Mouse (Mus musculus) neural tube, embryonic 15.5 days (tissue): Measurements from ENCODE around the gene Pafah2. TPM values are rescaled to one million over a fixed set of nuclear protein-coding genes. Genes with fewer than 3 reads are reported as not detected.

Experiments
- ATAC-seq: fragments of 200-750 bp; cut with Nextera tagmentation; 2 replicates; pipeline ENCODE4 v1.8.0; 2017; ENCODE audit warnings: mild to moderate bottlenecking, moderate TSS enrichment, moderate library complexity; ENCODE audit not compliant: low FRiP score
- H3K27ac ChIP-seq: fragments of 300-500 bp; sonication (generic); replicated peaks from 2 replicates; pipeline ENCODE4 v1.5.1; 2015; ENCODE audit warnings: mild to moderate bottlenecking, inconsistent platforms
- H3K27me3 ChIP-seq: fragments of 300-500 bp; sonication (generic); replicated peaks from 2 replicates; pipeline ENCODE4 v1.6.1; 2015; ENCODE audit warnings: inconsistent platforms
- H3K36me3 ChIP-seq: fragments of 300-500 bp; sonication (generic); 2 replicates; pipeline ENCODE4 v1.6.1; 2015; ENCODE audit warnings: inconsistent platforms
- H3K4me1 ChIP-seq: fragments of 300-500 bp; sonication (generic); 2 replicates; pipeline ENCODE4 v1.6.1; 2015; ENCODE audit warnings: inconsistent platforms
- H3K4me2 ChIP-seq: fragments of 300-500 bp; sonication (generic); 2 replicates; pipeline ENCODE4 v1.6.1; 2015; ENCODE audit warnings: inconsistent platforms, mild to moderate bottlenecking, moderate library complexity
- H3K4me3 ChIP-seq: fragments of 300-500 bp; sonication (generic); replicated peaks from 2 replicates; pipeline ENCODE4 v1.5.1; 2015; ENCODE audit warnings: mild to moderate bottlenecking, inconsistent platforms
- H3K9ac ChIP-seq: fragments of 300-500 bp; sonication (generic); replicated peaks from 2 replicates; pipeline ENCODE4 v1.6.1; 2015; ENCODE audit warnings: mild to moderate bottlenecking, inconsistent platforms
- H3K9me3 ChIP-seq: fragments of 300-500 bp; sonication (generic); replicated peaks from 2 replicates; pipeline ENCODE4 v1.6.1; 2016; ENCODE audit warnings: inconsistent platforms
- WGBS: fragments of 180-500 bp; shearing (Covaris S2); methylation state at CpG from one replicate; pipeline ENCODE4 v1.1.7; 2015; ENCODE audit warnings: mixed read lengths; 5-methylcytosine and 5-hydroxymethylcytosine counted together
- polyA plus RNA-seq: library from polyadenylated mRNA; unstranded; fragments of >200 nt; fragmentation: Nextera tagmentation; extraction: Ambion mirVana; gene quantifications from 2 replicates; pipeline ENCODE4 v1.2.1, GENCODE M21; 2015

Pafah2 gene
- polyA plus RNA-seq, 1 experiment from 2014 or later: 7.5 TPM

DNA sequence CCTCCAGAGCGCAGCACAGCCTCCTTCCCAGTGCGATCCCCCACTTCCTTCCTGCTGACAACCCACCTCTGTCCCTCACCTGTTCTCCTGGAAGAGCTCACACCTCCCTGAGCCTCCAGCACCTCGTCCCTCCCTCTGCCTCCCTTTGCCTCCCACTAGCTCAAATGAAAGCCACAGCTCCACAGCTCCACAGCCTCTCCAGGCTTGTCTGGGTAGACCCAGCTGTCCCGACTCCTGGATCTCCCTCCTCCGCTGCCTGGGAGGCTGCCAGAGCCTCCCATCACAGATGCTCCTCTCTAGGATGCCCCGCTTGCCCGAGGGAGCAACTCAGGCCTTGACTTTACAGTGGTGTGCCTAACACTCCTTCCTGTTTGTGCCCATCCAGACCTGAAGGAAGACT is 29.0 kb downstream of the Pafah2 start:
- no peaks in the 10 kb centered on the region for H3K27me3 ChIP-seq
- no peak overlapping the region for H3K4me3 ChIP-seq
- peaks cover 6% of the 10 kb centered on the region for H3K4me1 ChIP-seq
- H3K36me3 ChIP-seq: no peaks in the 10 kb centered on the region; the same call in 1 of the 2 replicates
- no peak overlapping the region for H3K4me2 ChIP-seq
- no peak for ATAC-seq
- no peaks in the 10 kb centered on the region for H3K9me3 ChIP-seq
- no peak overlapping the region for H3K9ac ChIP-seq
- WGBS: 61% methylated on average over 7 of the region's 7 CpGs
- H3K27ac ChIP-seq: no peak overlapping the region

DNA sequence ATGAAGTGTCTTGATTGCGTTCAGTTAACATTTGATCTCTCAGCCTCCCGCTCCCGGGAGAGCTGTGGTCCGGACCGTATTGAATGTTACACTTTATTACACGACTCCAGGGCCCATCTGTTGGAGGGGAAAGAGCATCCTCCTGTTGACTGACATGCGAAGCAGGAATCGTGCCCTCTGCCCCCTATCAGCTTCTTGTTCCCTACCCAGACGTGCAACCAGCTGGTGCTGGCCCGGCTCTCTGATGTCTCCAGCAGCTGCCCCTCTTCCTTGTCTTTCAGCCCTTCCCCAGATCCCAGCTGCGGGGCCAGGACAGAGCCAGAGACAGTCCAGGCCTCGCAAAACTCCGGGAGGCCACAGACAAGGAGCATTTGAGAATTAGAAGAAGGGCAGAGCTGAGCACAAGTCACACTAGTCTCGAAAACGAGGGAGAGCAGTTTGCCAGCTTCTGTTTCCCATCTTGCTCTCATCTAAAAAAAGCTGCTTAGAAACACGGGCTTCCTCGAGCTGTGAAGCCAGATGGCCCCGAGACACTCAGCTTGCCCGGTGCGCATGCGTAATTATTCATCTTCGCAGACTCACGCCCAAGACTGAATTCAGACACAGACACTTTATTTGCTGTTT is 34.4 kb downstream of the Pafah2 start:
- Histone ChIP-seq H3K4me1 (peaks cover 23% of the 10 kb centered on the region), H3K4me2 (peak overlapping the region; percentile 45), H3K9me3 (no peaks in the 10 kb centered on the region), H3K27ac (peak overlapping the region; percentile 87), H3K9ac (peak overlapping the region; percentile 34), H3K4me3 (0 out of 2 replicates have a peak overlapping the region, but pooled peaks have one; percentile 4), H3K27me3 (no peaks in the 10 kb centered on the region), H3K36me3 (no peaks in the 10 kb centered on the region; the same call in 1 of the 2 replicates)
- 14% methylated on average over 23 of the region's 23 CpGs for WGBS
- peak; percentile 63 for ATAC-seq

DNA sequence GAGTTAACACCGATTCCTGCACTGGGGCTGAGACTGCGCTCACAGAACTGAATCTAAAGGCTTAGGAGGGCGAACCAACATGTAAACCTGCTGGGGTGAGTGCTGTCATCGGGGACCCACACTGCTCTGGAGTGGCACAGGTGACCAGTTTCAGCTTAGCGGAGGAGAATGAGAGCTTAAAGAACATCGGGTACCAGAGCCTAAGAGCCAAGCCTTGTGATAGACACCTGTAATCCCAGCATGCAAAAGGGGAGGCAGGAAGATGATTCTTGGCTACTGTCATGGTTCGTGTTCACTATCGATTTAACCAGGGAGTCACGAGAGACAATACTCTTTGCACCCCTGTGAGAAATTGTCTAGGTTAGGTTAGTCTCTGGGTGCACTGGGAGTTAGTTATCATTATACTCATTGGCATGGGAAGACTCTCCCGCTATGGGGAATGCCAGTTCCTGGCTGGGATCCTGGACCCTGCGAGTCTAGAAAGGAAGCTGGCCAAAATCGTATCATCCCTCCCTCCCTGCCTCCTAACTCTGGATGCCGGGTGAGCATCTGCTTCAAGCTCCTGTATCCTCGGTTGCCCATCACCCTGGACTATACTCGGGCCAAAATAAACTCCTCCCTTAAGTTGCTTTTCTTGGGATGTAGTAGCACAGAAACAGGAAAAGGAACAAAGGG is 36.7 kb downstream of the Pafah2 start:
- no peak overlapping the region for H3K4me2 ChIP-seq
- no peaks in the 10 kb centered on the region for H3K27me3 ChIP-seq
- WGBS: 73% methylated on average over 15 of the region's 15 CpGs
- no peaks in the 10 kb centered on the region for H3K9me3 ChIP-seq
- ATAC-seq: no peak
- no peak overlapping the region for H3K9ac ChIP-seq
- H3K4me3 ChIP-seq: no peak overlapping the region
- no peaks in the 10 kb centered on the region for H3K36me3 ChIP-seq
- H3K4me1 ChIP-seq: peaks cover 23% of the 10 kb centered on the region
- no peak overlapping the region for H3K27ac ChIP-seq

DNA sequence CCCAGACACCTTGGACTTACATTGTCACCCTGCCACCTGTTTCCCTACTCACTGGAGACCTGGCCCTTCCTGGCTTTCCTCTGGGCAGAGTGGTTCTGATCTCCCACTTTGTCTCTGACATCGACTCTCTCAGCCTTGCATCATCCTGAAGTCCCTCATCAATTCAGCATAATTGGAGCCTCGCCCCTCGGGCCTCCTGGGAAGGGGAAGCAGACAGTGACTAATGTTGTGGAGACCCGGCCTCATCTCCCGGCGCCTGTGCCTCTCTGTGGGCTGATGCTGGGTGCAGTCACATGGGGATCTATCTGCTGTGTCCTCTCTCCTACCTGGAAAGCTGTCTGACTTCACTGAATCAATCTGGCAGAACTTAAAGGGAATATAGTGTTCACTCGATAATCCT is 40.1 kb downstream of the Pafah2 start:
- H3K4me1 ChIP-seq: peaks cover 6% of the 10 kb centered on the region
- 21% methylated on average over 7 of the region's 7 CpGs for WGBS
- H3K4me3 ChIP-seq: no peak overlapping the region
- H3K9ac ChIP-seq: no peak overlapping the region
- H3K4me2 ChIP-seq: no peak overlapping the region
- H3K9me3 ChIP-seq: no peaks in the 10 kb centered on the region
- no peaks in the 10 kb centered on the region for H3K27me3 ChIP-seq
- H3K36me3 ChIP-seq: no peaks in the 10 kb centered on the region
- ATAC-seq: no peak
- no peak overlapping the region for H3K27ac ChIP-seq

DNA sequence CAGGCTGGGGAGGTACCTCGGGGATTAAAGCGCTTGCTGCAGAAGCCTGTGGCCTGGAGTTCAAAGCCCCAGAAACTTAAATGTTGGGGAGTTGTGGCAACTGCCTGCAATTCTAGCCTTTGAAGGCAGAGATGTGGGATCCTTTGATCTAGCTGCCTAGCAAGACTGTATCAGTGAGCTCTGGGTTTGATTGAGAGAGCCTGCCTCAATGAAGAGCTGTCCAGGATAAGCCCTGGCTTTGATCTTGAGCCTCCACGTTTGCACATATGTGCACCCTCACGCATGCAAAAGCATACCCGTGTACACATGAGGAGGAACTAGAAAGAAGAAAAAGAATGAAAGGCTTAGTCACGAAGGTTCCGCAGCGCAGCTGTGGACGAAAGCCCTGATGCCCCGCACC is 40.5 kb downstream of the Pafah2 start:
- no peak for ATAC-seq
- H3K9ac ChIP-seq: no peak overlapping the region
- peaks cover 7% of the 10 kb centered on the region; the same call in 1 of the 2 replicates for H3K4me1 ChIP-seq
- no peaks in the 10 kb centered on the region for H3K27me3 ChIP-seq
- H3K4me2 ChIP-seq: no peak overlapping the region
- H3K4me3 ChIP-seq: no peak overlapping the region
- H3K9me3 ChIP-seq: no peaks in the 10 kb centered on the region
- no peaks in the 10 kb centered on the region for H3K36me3 ChIP-seq
- H3K27ac ChIP-seq: no peak overlapping the region
- 67% methylated on average over 10 of the region's 10 CpGs for WGBS

DNA sequence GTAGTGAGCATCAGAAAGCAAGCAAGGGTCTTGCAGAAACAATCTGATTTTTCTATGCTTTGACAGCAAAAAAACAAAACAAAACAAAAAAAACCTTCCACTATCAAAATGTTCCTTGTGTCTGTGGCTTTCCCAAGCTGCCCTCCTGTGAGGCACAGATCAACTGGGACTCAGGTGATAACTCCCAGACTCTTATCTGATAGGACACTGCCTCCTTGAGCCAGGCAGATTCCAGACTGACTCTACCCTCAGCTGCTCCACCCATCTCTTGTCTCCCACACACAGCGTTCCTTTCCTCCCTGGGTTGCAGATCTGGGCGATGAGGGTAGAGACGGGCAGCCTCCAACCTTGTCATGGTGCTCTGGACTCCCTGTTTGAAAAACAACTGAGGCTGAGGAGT is 43.0 kb downstream of the Pafah2 start:
- Histone ChIP-seq H3K4me1 (0 out of 2 replicates have a peak, but pooled peaks cover 5% of the 10 kb centered on the region), H3K27me3 (no peaks in the 10 kb centered on the region), H3K4me3 (no peak overlapping the region), H3K36me3 (no peaks in the 10 kb centered on the region), H3K9ac (no peak overlapping the region), H3K27ac (no peak overlapping the region), H3K4me2 (no peak overlapping the region), H3K9me3 (no peaks in the 10 kb centered on the region)
- WGBS: 86% methylated on average over 3 of the region's 3 CpGs
- ATAC-seq: no peak

DNA sequence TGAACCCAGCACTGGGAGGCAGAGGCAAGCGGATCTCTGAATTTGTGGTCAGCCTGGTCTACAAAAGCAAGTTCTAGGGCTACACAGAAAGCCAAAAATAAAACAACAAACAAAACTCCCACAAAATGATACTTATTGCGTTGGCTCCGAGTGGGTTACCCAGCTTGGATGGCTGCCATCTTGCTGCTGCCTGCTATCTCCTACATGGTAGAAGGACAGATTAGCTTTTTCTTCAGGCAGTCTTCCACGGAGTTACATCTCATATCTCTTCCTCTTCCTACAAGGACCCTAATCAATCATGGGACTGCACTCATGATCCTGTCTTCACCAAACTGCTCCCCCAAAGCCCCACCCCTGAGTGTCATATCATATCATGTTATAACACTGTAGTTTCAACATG is 43.8 kb downstream of the Pafah2 start:
- Histone ChIP-seq H3K9ac (no peak overlapping the region), H3K27ac (no peak overlapping the region), H3K9me3 (no peaks in the 10 kb centered on the region), H3K4me1 (0 out of 2 replicates have a peak, but pooled peaks cover 8% of the 10 kb centered on the region), H3K27me3 (no peaks in the 10 kb centered on the region), H3K36me3 (no peaks in the 10 kb centered on the region), H3K4me2 (no peak overlapping the region), H3K4me3 (no peak overlapping the region)
- ATAC-seq: no peak
- 90% methylated on average over 4 of the region's 4 CpGs for WGBS

DNA sequence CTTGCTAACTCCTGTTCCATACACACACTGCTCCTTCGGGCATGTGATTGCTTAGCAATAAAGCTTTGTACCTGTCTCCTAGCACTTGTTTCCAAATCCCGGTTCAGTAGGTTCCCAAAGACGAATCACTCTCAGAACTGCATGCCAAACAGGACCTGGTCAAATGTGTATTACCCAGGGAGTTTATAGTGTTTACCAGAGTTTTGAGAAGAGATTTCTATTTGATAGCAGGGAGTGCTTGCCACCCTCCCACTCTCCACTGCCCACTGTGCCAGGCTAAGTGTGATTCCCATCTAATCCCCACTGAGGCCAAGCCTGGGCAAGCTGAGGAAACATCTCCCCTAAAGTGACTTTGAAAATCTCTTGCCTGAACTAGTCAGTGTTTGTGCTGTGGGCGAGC is 46.1 kb downstream of the Pafah2 start:
- no peak overlapping the region for H3K4me2 ChIP-seq

DNA sequence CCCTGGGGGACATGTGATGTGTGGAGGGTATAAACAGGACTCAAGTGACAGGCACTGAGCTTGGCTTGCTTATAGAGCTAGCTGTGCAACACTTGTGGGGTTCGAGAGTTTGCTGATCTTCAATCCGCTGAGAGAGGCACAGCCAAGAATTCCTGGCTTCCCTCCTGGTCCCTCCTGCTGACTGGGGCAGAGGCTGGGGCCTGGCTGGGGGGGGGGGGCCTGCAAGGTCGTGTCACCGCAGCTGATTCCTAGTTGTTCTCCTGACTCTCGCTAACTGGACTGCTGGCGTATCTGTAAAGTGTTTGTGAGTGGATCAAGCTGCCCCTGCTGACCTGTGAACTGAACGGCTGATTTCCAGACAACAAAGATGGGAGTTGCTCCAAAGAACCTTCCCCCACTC is 47.5 kb downstream of the Pafah2 start:
- H3K27ac ChIP-seq: no peak overlapping the region
- no peaks in the 10 kb centered on the region for H3K36me3 ChIP-seq
- peaks cover 21% of the 10 kb centered on the region for H3K4me1 ChIP-seq
- ATAC-seq: no peak
- H3K9me3 ChIP-seq: no peaks in the 10 kb centered on the region
- H3K4me2 ChIP-seq: no peak overlapping the region
- H3K27me3 ChIP-seq: no peaks in the 10 kb centered on the region
- H3K9ac ChIP-seq: no peak overlapping the region
- no peak overlapping the region for H3K4me3 ChIP-seq
- 55% methylated on average over 7 of the region's 7 CpGs for WGBS

More for the DNA sequence above, 46.1 kb downstream of the Pafah2 start:
- Histone ChIP-seq H3K4me1 (peaks cover 14% of the 10 kb centered on the region), H3K4me3 (no peak overlapping the region), H3K9ac (no peak overlapping the region), H3K9me3 (no peaks in the 10 kb centered on the region), H3K36me3 (no peaks in the 10 kb centered on the region), H3K27ac (no peak overlapping the region), H3K27me3 (no peaks in the 10 kb centered on the region)
- 88% methylated on average over 4 of the region's 4 CpGs for WGBS
- ATAC-seq: no peak

DNA sequence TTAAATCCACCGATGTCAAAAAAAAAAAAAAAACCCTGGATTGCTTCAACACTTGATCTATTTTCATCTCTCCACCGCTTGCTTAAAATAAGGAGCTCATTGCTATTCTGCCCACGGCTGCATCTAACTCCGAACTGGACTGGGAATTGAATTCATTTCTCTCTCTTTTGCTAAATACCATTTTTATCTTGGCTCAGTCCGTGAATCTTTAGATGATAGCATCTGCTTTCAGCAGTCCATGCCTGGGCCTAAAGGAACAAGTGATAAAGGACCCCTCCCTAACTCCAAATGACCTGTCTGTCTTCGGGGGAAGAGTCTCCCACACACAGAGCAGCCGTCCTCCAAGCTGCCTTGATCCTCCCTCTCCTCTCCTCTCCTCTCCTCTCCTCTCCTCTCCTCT is 48.8 kb downstream of the Pafah2 start:
- Histone ChIP-seq H3K4me2 (no peak overlapping the region), H3K36me3 (no peaks in the 10 kb centered on the region), H3K4me3 (no peak overlapping the region), H3K27me3 (no peaks in the 10 kb centered on the region), H3K9ac (no peak overlapping the region), H3K9me3 (no peaks in the 10 kb centered on the region), H3K27ac (peak overlapping the region; percentile 58; the same call in 1 of the 2 replicates), H3K4me1 (peaks cover 34% of the 10 kb centered on the region)
- 43% methylated on average over 7 of the region's 7 CpGs for WGBS
- ATAC-seq: no peak

DNA sequence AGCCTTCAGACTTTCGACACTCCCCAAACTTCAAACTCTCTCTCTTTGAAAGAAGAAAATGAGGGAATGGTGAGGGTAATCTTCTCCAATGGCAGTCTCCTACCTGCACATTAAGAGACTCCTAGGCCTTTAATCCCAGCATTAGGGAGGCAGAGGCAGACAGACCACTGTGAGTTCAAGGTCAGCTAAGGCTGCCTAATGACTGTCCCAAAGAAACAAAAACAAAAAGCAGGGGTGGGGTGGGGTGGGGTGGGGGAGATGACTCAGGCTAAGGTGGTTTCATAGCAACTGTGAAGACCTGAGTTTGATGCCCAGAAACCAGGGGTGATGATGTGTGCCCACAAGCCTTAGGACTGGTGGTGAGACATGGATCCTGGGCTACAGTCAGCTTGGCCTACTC is 49.4 kb downstream of the Pafah2 start:
- no peaks in the 10 kb centered on the region for H3K36me3 ChIP-seq
- H3K9ac ChIP-seq: no peak overlapping the region
- H3K27ac ChIP-seq: no peak overlapping the region
- no peaks in the 10 kb centered on the region for H3K9me3 ChIP-seq
- no peak overlapping the region for H3K4me2 ChIP-seq
- WGBS: 50% methylated on average over 1 of the region's 1 CpGs
- ATAC-seq: no peak
- H3K27me3 ChIP-seq: no peaks in the 10 kb centered on the region
- H3K4me1 ChIP-seq: peaks cover 40% of the 10 kb centered on the region
- H3K4me3 ChIP-seq: no peak overlapping the region

DNA sequence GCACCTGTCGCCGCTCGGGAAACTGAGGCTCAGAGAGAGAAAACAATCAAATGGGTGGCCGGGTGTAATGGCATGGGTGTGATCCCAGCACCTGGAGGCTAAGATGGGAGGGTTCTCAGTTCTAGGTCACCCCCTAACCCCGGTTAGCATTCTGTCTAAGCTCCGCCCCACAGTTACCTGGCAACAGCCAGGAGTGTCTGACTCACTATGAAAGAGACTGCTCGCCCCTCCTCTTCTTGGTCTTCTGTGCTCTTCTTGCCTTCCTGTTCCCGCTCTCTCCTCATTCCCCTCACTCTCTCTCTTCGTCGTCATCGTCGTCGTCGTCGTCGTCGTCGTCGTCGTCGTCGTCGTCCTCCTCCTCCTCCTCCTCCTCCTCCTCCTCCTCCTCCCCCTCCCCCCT is 51.8 kb downstream of the Pafah2 start:
- ATAC-seq: peak; percentile 23; the same call in 1 of the 2 replicates
- no peak overlapping the region for H3K9ac ChIP-seq
- no peak overlapping the region; the same call in 1 of the 2 replicates for H3K4me2 ChIP-seq
- peaks cover 46% of the 10 kb centered on the region for H3K4me1 ChIP-seq
- no peaks in the 10 kb centered on the region for H3K9me3 ChIP-seq
- H3K27ac ChIP-seq: no peak overlapping the region
- no peaks in the 10 kb centered on the region for H3K36me3 ChIP-seq
- WGBS: 44% methylated on average over 23 of the region's 23 CpGs
- H3K27me3 ChIP-seq: no peaks in the 10 kb centered on the region
- H3K4me3 ChIP-seq: no peak overlapping the region
